Mouse (Mus musculus) small intestine, adult 2 months (tissue): ENCODE measurements at regions not wholly inside any gene's neighbourhood (a gene's known extent, or its start where the extent isn't known, plus 50 kb on each side); places are given as distances from the start of the nearest gene placed in this dataset.

ENCODE experiments used
- CTCF ChIP-seq: fragments of 200-500 bp; IDR thresholded peaks from 2 replicates; pipeline ENCODE4 v1.5.1; 2012; ENCODE audit warnings: low read depth, mild to moderate bottlenecking, control low read depth, inconsistent platforms, low read length, moderate library complexity, mixed read lengths; ENCODE audit not compliant: insufficient replicate concordance, insufficient read length; ENCODE audit errors: extremely low read depth
- POLR2A ChIP-seq: fragments of 200-500 bp; IDR thresholded peaks from 2 replicates; pipeline ENCODE4 v1.6.1; 2012; ENCODE audit warnings: low read depth, mild to moderate bottlenecking, control low read depth, inconsistent platforms, low read length, moderate library complexity

DNA sequence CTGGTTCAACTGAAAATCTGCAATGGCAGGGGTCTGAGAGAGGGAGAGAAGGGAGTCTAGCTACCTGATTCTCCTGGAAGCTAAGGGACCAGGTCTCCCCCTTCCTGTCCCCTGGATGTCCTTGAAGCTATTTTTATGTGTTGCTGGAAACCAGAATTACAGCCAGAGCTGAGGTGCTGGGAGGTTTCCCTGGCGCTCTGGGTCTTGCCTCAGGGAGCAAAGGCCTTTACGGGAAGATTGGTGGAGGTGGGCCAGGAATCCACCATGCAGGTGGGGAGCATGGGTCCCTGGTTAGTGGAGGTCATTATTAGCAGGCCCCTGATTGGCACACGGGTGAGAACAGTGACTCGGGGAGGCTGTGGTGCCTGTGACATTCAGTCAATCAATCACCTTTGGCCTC lies 53.3 kb upstream of the Cstad start:
- TF ChIP-seq POLR2A (no peak), CTCF (no peak)
